Mouse (Mus musculus) monocyte, adult 2 months (primary cell): ENCODE data around the gene Asdurf.
"Not testable (repeated sequence)": the region's sequence is repeated elsewhere in the genome, so short reads cannot be mapped to it uniquely, and the experiment has no call there.

ENCODE experiments used
- DNase-seq, 2 experiments: peaks; one replicate each; pipeline ENCODE4 v3.0.0; 2022; ENCODE audit warnings: low spot score in 2 of 2, low read depth in 1 of 2

Asdurf gene

GRCm38 (mm10) chr1:53352327-53353261 is at the start of gene Asdurf, which contains the start of the genes Gm28551 and Asnsd1:
TSS of gene Asdurf (minus strand) at chr1:53352619.
TSS of gene Gm28551 (minus strand) at chr1:53352667.
TSS of gene Asnsd1 (minus strand) at chr1:53352752.
- peak; percentile 96 to 97 for DNase-seq

GRCm38 (mm10) chr1:53393936-53394760 is 41.7 kb upstream of the Asdurf start:
- DNase-seq, result not testable (repeated sequence)

DNA sequence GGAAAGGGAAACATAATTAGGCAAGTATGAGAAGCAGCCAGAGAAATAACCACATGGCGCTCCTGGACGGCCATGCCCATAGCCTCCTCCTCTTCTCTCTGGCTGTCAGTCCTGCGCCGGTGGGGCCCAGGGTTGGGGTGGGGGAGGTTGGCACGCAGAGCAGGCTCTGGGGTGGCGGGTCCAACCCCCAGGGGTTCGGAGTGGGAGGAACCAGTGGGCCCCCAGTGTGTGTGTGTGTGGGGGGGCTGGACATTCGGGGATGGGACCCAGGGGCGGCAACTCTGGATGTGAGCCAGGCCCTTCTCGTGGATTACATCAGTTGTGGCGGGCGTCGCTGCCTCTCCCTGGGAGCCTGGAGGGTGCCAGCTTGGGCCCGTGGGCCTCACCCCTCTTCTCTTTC is 36.3 kb upstream of the Asdurf start:
- no peak for DNase-seq

- DNase-seq, result no peak
These were observed 31.8 kb upstream of the Asdurf start for GRCm38 (mm10) chr1:53384085-53384688.

- no peak for DNase-seq
These were observed 25.3 kb upstream of the Asdurf start for GRCm38 (mm10) chr1:53377731-53378130.

DNA sequence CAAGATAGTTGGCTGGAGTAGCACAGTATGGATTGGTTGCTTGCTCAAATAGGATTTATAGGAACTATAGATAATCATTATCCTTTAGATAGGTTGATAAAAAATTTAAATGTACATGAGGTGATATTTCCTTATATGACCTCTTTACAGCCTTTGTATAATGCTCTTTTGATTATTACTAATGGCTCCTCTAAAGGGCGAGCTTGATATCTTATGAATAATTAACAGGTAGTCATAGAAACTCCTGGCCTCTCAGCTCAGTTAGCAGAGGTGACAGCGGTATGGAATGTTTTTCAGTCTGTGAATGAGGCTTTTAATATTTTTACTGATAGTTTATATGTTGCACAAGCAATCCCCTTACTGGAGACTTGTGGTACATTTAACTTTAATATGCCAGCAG is 23.5 kb upstream of the Asdurf start:
- not testable (repeated sequence) for DNase-seq

DNA sequence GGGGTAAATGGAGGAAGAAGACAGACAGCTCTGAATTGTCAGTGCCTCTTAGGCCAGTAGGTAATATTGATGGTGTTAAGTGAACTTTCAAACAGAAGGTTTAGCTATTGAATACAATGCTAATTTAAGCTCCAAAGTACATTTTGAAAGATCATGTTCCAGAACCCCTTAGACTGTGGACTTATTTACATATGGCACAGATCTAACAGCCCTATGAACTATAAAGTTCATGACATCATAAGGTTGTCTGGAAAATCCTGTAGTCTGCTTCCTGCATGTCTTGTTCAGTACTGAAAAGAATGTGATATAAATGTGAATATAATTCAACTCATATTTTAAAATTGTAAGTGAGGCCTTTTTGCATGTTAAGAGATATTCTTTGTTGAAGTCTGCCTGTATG is 6.6 kb upstream of the Asdurf start:
- DNase-seq, result no peak

- DNase-seq, result no peak
These were observed 11.3 kb downstream of the Asdurf start for GRCm38 (mm10) chr1:53341071-53341470.

- DNase-seq, result not testable (repeated sequence)
These were observed 15.0 kb downstream of the Asdurf start for GRCm38 (mm10) chr1:53337403-53337802.

GRCm38 (mm10) chr1:53335465-53335864 is 17.0 kb downstream of the Asdurf start:
- DNase-seq, result no peak

DNA sequence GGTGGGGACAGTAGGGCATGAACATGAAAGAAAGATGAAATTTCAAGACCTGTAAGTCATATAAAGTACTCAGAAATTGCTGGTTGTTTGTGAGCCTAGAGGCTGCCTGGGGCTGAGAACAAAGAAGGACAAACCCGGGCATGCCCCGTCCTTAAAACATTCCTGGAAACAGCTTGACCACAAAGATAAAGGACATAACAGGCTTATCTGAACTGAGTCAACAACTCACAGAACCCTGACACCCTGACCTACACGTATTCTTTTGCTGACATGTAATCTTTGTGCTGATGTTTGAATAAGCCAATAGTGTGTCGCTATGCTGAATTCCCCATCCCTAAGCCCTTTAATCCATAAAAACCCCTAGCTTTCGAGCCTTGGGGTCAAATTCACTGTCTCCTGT is 18.9 kb downstream of the Asdurf start:
- not testable (repeated sequence) for DNase-seq

GRCm38 (mm10) chr1:53324827-53325494 is 27.5 kb downstream of the Asdurf start:
- no peak for DNase-seq

DNA sequence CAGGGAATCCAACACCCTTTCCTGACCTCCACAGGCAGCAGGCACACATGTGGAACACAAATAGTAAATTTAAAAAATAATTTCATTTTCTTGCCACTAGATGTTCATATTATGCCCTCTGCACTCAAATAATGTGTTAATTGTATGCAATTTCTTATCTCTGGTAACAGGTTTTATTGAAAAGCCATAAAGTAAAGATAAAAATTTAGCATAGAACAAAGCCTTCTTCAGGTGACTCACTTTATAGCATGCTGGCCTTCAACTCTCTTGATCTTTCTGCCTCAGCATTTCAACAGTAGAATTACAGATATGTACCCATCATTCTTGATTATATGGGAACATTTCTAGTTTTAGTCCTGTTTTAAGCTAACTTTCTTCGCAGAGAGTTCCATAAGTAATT is 28.1 kb downstream of the Asdurf start:
- DNase-seq, result no peak

GRCm38 (mm10) chr1:53323254-53323653 is 29.2 kb downstream of the Asdurf start:
- no peak for DNase-seq

DNA sequence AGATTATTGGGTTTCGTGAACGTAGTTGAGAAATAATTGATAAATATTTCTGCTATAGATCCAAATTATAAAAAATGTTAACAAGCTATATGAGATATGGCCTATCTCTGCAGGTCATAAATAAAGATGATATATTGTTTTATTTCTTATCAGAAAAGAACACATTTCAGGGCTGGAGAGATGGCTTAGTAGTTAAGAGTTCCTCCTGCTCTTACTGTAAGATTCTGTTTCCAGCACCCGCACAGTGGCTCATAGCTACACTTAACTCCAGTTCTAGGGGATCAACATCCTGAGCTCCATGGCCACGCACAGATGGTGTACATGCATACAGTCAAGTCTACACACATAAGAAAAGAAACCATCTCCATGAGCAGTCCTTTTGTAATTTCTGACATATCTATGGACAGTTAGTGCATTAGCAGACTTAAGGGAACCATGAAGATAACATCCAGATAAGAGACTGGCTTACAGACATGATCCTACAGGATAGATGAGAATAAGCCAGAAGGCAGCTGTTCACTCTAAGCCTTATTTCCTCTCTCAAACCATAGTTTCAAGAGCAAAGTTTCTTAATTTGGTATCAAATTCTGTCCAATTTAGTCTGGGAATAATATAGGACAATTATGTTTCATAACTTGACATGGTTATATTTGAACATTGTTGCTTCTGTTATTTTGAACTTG is 30.6 kb downstream of the Asdurf start:
- DNase-seq, result no peak

DNA sequence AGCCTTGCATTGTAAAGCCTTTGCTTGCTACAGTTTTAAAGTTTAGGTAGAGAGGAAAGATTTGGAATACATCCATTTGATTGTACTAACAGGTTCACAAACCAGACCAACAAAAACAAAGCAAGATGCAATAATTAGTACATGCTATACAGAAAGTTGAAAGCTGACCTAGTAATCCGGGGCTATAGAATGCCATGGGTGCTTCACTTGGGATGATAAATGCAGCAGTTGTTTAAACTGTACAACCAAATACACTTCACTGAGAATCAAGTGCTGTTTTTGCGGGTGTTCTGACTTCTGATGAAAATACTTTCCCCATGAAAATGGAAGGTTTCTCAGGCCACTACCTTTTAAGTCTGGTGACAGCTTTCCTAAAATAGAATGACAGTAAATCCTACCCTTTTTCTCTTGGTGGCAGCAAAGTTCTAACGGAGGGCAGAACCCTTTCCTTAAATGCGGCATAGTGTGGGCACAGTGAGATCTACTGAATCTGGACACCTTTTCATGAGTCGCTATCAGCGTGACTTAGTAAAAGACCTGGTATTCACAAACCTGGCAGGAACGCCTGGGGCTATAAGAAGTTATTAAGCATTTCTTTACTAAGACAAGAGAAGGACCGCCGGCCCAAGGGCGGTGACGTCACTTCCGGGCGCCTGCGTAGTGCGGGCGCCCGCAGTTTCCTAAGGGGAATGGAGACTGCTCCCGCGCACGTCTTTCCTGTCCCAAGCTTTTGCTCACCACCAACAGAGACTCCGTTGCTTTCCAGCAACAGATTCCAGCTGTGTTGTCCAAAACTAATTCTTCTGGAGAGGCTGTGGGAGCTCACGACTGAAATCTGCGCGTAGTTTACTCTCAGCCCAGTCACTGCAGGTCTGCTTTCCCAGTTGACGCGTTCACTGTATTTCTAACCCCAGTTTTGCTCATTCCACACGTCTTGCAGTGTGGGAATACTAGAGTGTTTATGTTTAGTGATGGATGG is 39.1 kb downstream of the Asdurf start, which contains the start of gene Osgepl1:
TSS of gene Osgepl1 (plus strand) at position 636 of the 979 bp plus-strand sequence.
- DNase-seq, result peak; percentile 14 to 59

GRCm38 (mm10) chr1:53300506-53300905 is 51.9 kb downstream of the Asdurf start:
- no peak for DNase-seq
